Mouse (Mus musculus) CH12F3 (cell line): ENCODE results near the gene Gdpgp1.

Source experiments
- in situ Hi-C: fragments of 300-500 bp; cut with MboI; formaldehyde crosslinking; loops from 2 replicates; pipeline ENCODE4 v1.14.3; 2020; ENCODE audit warnings: low sequenced_read_pairs

Gene Gdpgp1

DNA sequence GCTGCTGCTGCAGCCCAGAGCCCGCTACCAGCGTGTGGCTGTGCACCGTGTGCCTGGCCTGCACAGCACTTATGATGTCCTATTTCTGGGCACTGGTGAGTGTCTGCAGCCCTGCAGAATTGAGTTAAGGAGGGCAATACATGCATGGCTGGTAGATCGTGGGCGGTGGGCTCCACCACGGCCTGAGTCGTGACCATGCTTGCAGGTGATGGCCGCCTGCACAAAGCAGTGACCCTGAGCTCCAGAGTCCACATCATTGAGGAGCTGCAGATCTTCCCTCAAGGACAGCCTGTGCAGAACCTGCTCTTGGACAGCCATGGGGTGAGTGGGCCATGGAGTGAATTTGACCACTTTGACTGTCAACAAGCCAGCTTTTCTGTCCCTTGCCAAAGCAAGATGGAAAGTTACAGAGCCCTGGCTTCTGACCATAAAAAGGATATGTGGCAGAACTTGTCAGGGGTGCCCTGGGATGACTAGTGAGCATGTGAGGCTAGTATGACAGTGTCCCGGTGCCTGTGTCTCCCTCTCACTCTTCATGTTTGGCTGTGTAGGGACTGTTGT, 12.3 kb upstream of the Gdpgp1 start:
- in situ Hi-C loops = no loop called here

DNA sequence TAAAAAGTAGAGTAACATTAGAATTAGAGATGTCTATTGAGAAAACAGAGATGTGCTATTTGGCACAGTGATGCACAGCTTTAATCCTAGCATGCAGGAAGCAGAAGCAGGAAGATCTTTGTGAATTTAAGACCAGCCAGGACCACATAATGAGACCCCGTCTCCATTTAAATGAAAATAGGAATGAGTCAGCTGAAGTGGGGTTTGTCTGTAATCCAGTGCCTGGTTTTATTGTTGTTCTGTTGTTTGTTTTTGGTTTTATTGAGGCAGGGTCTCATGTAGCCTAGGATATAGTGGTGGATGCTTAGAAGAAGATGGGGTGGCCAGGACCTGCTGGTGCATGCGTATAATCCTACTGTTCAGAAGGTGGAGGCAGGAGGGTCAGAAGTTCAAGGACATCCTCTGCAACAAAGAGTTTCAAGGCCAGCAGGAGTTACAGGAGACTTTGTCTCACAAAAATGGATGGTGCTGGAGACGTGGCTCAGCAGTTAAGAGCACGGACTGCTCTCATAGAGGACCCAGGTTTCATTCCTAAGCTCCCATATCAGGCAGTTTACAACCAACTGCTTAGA, 11.4 kb upstream of the Gdpgp1 start:
- in situ Hi-C loops = no loop called here

DNA sequence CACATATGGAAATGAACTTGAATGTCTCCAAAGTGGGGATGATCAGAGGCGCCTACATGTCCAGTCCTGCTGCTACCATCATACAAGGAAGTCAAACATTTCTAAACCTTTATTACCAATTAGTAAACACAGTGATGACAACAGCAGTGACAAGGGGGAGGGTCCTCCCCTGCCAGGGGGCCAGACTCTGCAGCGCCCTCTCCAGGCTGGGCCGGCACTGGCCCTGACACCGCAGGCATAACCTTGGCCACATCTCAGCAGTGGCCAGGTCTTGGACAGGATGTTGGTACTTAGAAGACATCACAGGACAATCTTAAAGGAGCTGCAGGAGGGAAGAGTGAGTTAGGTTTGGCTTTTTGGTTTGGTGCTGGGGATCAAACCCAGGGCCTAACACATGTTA, 5.6 kb upstream of the Gdpgp1 start:
- in situ Hi-C loops = no loop called here

DNA sequence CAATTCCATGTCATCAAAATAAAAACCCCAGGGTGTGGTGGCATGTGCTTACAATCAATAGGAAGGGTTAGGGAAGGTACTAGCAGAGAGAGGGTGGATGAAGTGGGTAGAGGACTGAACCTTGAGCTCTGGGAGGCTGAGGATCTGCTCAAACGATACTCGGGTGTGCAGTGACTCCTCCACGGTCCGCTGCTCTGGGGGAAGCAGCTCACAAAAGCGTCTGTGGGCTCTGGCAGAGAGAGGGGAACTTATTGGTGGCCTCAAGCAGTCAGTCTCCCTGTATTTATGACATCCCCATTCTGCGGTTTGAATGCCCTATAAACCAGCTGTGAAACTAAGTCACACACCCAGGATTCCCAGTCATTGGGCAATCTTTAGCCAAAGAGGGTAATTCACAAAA, 2.5 kb upstream of the Gdpgp1 start:
- in situ Hi-C loops = no loop called here

DNA sequence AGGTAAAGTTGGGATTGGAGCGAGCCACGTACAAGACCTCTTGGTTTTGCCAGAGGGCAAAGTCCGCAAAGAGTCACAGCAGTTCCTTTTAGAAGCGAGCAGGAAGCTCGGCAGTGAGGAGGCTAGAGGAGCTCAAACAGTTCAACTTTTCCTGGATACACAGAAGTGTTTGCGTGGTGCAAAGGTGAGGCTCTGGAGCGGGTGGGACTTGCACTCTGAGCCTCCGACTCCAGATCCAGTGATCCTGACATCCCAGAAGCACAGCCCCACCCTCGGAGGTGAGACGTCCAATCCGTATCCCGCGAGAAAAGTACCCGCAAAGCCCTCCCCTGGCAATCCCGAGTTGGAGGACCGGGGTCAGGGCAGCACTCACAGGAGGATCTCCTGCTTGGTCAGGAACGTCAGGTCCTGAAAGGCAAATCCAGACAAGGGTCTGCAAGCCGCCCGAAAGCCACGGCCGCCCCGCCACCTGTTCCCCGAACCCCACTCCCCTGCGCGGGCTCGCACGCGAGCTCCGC, 635 bp upstream of the Gdpgp1 start:
- in situ Hi-C loops = no loop called here

DNA sequence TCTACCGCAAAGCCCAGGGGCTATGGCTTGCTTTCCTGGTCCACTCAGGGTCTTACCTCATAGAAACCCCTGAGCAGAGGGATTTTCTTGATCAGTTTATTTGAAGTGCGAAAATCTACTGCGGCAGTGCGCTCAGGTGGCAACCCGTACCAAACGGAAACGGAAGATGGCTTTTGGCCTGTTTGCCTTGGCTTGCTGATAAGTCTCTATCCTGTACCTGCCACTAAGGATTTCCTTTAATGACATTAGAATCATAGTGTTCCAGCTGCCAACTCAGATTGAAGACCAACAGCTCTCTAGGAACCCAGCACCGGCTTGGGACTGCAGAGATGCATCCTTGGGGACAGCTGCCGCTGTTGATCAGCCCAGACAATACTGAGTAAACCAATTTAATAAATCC, 1.1 kb downstream of the Gdpgp1 start:
- in situ Hi-C loops = no loop called here

DNA sequence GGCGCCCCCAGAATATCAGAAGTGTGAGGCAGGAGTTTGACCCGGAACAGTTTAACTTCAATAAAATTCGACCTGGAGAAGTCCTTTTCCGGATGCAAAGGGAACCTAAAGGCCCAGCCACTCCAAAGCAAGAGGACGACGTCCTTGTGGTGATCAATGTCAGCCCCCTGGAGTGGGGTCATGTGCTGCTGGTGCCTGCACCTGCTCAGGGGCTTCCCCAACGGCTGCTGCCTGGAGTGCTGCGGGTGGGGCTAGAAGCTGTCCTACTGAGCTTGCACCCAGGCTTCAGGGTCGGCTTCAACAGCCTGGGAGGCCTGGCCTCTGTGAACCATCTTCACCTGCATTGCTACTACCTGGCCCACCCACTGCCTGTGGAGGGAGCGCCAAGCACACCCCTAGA, 5.9 kb downstream of the Gdpgp1 start:
- in situ Hi-C loops = no loop called here

DNA sequence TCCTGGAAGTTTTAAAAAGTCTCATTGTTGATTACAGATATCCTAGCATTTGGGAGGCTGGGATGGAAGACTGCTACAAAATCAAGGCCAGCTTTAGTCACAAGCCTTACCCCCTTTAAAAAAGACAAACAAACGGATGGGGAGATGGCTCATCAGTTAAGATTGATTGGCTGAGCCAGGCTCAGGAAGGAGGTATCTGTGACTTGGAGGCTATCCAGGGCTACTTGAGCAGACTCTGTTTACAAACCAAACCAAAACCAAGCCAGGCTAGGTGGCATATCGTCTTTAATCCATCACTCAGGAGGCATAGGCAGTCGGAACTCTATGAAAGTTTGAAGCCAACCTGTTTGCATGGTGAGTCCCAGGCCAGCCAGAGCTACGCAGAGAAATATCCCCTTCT, 9.0 kb downstream of the Gdpgp1 start:
- in situ Hi-C loops = no loop called here

DNA sequence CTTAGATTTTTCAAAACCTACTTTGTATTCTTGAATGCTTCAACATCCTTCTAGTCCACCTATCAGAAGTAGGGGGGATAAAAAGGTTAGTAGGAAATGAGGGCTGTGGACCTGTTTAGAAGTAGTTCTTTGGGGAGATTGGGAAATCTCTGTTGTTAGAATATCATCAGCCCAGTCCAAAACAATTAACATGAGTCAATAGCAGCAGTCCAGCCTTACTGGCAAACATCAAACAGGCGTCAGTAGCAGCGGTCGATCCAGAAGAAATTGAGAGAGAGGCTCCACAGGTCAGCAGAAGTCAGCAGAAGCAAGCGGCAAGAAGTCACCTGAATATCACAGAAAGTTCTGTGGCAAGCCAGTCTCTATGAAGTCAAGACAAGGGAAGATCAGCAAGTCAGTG, 12.2 kb downstream of the Gdpgp1 start:
- in situ Hi-C loops = no loop called here

DNA sequence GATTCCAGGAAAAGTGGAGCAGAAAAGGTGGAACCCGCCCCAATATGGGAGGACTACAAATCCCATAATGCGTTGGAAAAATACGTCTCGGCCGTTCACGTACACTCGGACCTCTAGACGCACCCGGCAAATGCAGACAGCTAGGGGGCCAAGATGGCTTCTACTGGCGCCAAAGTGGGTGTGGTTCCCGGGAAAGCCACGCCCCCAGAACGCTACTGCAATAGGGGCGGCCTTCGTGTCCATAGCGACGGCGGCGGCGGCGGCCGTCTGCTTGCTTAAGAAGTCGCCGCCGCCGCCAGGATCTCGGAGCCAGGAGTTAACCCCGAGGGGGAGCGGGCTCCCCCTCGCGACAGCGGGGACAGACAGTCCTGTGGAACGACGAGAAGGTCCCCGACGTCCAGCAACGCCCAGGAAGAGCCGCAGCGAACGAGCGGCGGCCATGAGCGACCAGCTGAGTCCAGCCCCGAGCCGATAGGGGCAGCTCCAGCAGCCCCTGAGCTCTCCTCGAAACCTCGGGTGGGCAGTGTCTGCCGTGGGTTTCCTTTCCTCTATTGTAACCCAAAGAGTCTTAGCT, 13.6 kb downstream of the Gdpgp1 start, which contains the start of gene Ttll13:
TSS of gene Ttll13 (plus strand) at position 229 of the 574 bp plus-strand sequence.
- in situ Hi-C loops = no loop called here

DNA sequence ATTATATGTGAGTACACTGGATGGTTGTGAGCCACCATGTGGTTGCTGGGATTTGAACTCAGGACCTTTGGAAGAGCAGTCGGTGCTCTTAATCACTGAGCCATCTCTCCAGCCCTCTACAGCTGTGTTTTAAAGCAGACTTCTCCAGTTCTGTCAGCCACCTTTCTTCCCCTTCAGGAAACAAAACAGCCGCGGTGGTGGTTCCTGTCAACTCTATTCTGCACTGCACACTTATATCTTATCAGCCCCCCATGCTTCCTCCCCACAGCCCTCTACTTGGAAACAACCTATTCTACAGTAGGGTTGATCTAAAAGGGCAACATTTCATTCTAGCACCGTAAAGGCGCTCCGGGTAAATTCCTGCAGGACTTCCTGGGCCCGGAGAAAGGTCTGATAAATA, 14.2 kb downstream of the Gdpgp1 start:
- in situ Hi-C loops = no loop called here

DNA sequence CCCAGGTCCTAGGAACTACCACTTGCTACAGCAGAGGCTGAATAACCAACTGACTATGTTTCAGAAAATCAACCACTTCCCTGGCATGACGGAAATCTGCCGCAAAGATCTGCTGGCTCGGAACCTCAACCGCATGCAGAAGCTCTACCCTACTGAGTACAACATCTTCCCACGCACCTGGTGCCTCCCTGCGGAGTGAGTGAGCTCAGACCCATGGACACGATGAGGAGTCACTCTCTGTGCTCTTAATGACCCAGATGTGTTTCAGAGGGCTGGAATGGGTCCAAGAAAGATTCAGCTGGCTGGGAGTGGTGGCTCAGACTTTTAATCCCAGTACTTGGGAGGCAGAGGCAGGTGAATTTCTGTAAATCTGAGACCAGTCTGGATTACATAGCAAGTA, 19.8 kb downstream of the Gdpgp1 start:
- in situ Hi-C loops = no loop called here

DNA sequence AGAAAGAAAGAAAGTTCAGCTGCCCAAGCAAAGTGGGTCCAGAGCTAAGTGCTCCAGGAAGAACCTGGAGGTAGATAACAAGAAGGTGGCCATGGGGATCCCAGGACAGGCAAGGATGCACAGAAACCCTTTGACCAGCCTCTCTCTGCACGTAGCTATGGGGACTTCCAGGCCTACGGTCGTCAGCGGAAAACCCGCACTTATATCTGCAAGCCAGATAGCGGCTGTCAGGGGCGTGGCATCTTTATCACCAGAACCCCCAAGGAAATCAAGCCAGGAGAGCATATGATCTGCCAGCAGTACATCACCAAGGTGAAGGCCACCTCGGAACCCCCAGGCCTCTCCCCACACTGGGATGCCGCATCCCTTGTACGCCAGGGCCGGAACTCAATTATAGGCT, 20.2 kb downstream of the Gdpgp1 start:
- in situ Hi-C loops = no loop called here

DNA sequence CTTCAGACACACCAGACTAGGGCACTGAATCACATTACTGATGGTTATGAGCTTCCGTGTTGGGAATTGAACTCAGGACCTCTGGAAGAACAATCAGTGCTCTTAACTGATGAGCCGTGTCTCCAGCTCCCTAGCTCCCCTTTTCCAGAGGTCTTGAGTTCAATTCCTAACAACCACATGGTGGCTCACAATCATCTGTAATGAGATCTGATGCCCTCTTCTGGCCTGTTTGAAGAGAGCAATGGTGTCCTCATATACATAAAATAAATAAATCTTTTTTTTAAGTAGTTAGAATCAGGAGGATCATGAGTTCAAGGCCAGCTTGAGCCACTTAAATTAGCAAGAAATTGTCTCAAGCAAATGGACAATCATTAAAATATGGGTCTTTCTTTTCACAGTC, 23.3 kb downstream of the Gdpgp1 start:
- in situ Hi-C loops = no loop called here

DNA sequence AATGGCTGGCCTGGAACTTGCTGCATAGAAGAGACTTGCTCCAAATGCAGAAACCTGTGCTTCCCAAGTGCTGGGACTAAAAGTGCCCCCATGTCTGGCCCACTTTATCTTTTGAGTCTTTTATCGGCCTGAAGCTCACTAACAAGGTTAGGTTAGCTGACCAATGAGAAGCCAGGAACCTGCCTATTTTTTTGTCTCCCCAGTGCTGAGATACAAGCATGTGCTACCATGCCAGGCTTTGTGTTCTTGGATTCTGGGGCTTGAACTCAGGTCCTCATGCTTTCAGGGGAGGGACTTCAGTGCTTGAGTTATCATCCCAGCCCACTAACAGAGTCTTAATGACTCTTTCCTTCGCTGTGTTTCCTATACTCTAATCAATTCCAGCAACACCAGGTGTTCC, 25.0 kb downstream of the Gdpgp1 start:
- in situ Hi-C loops = no loop called here

DNA sequence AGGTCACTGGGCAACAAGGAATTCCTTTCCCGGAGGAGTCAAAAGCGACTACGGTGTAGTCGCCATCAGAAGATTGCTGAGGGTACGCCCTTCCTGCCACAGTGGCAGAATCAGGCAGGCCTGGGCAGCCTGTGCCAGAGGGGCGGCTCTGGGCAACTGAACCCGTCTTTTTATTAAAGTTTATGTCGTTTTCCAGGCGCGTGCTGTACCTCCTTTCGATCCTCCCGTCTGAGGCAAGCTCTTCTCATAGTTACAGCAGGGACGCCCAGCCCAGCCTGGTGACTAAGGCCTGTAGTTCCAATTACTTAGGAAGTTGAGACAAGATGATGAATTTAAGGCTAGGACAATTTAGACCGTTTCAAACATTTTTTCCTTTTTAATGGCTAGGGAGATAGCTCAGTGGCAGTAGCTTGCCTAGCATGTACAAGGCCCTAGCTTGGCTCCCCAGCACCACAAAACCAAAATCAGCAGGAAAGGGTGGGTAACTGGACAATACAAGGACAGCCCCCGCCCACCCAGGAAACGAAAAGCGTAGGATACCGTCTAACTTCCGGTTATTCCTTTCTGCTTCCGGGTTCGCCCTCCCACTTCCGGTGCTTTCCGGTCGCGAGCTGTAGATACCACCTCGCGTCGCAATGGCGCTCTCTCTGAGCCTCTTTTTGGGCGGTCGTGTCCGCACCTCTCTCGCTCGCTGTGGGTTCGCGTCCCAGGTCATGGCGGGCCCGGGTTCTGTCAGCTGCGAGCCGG, 28.1 kb downstream of the Gdpgp1 start, which contains the start of gene Ngrn:
TSS of gene Ngrn (plus strand) at position 591 of the 747 bp plus-strand sequence.
- in situ Hi-C loops = no loop called here

DNA sequence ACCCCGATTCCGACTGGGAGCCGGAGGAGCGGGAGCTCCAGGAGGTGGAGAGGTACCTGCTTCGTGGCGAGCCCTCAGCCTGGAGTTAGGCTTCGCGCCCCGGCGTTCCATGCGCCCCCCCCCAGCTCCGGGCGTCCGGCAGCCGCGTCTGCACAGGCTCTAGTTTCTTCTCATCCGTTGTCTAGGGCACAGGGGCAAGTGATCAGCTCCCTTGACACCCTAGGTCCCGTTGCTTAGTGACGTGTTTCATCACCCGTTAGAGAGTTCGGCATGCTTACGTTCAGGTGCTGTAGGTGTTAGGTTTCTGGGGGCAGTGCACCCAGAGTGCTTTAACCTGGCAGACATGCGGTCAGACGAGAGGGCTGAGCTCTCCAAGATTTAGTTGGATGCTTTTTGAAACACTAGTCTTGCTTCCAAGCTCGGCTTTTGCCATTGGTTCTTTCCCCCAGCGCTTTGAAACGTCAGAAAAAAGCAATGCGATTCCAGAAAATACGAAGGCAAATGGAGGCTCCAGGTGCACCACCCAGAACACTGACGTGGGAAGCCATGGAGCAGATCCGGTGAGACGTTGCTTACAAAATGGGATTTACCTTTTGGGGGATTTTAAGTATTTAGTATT, 28.8 kb downstream of the Gdpgp1 start:
- in situ Hi-C loops = no loop called here

DNA sequence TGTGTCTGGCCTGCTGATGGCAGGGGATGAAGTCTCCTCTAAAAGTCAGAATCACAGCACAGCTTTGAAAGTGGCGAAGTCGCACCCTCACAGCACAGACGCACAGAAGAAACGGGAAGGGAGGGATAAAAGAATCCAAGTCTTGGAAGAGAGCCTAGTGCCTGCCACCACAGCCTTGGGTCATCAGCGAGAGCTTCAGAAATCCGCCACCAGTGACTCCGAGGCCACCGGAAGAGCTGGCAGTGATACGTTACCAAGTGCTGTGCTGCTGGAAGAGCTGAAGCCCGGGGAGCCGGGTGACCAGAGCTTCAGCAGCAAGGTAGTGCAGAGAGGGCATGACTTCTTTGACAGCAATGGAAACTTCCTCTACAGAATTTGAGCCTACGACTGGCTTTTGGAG, 31.9 kb downstream of the Gdpgp1 start:
- in situ Hi-C loops = no loop called here

DNA sequence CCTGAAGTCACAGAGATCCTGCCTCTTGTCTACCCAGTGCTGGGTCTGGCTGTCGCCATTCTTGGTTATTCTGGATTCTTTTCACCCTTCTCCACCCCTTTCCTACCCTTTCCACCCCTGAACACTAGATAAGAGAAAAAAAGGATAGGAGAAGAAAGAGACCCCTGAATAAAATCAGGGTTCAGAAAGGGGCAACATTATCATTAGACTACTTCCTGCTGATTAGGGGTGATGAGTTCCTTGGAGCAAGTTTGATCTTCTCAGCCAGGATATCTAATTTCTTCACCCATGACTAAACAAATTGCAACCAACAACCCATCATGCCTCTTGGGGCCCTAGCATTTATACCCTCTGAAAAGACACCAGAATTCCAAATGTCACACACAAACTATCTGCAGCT, 35.1 kb downstream of the Gdpgp1 start:
- in situ Hi-C loops = no loop called here

DNA sequence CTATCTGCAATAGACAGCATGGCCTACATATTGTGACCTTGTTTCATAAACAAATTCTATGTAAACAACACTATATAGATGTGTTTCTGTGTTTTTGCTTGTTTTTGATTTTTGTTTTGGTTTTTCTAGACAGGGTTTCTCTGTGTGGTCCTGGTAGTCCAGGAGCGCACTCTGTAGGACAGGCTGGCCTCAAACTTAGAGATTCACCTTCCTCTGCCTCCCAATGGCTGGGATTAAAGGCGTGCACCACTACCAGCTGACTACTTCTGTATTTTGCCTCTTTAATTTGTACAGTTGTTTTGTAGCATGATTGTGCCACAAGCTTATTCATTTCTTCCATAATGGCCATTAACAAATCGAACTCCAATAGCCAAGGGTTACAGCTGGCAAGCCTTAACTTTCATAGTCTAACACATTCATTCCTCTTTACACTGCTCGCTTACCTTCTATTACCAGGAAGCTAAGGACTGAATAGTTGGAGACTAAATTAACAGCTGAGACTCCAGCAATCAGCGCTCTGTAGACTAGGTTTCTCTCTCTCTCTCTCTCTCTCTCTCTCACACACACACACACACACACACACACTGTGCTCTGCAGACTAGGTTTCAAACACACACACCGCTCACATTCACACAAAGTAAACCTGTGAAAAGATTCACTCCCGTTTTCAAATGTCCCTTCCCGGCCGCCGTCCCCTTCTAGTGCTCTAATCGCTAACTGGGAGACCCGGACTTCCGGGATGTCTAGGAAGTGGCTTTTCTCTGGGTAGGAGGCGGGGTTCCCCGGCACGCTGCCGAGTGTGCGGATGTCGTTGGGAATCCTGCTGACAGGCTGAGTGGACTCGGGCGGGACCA, 36.5 kb downstream of the Gdpgp1 start, which contains the start of gene Vps33b:
TSS of gene Vps33b (plus strand) at position 753 of the 854 bp plus-strand sequence.
- in situ Hi-C loops = no loop called here
